Comparison of ENCODE assay signal across 19 mouse cellular contexts in the genomic region with DNA sequence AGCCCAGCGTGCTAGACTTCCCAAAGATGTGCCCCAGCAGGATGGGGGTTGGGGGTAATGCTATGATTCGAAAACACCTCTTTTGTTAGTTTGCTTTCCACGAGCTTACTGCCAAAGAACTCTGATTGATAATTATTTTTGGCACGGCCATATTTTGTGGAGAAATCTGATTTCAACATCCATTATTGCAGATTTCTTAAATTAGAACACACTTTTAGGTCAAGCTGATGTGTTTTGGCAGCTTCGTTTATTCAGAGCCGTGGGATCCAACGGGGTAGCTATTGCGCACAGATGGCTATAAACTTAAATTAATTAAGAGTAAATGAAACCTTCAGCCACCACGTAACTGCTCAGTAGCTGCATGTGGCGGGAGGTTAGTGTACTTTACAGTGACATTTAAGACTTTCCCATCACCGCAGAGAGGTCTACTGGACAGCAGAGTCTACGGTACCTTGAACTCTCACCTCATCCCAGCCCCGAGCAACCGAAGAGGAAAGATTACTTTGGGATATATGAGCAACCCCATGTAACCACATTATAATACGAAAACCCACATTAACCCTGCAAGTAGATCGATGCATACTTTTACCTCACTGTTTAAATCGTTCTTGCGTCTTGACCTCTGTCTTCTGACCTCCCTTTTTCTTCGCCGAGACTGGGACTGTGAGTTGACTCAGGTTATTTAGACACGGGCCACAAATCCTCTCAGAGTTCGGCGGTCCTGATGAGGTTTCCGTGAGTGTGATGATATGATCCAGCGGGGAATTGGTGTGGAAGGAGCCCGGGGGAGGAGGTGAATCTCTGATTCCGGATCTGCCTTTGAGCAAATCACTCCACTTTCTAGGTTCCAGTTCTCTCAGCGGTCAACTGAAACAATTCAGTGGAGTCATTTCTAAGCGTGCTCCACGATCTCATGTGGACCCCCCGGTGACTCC. TPM values are rescaled to one million over a fixed set of nuclear protein-coding genes. Genes with fewer than 3 reads are reported as not detected.
DNase-seq lines count a peak whose midpoint lies in the region; ATAC-seq and TF ChIP-seq lines count a peak whose summit lies in the region.
"Had no signal": no experiment of that assay in that cellular context is flagged by ENCODE, and none has a peak within 500 bp of the region (broad histone marks: within the 10 kb centered on the region; RNA-seq: fewer than 3 reads in every experiment).

No protein-coding gene starts in this region.

- no peaks in the 10 kb centered on the region for H3K9me3 ChIP-seq in kidney, embryonic 15.5 days (replicated peaks)
- no peaks in the 10 kb centered on the region for H3K9me3 ChIP-seq in E14TG2a.4 (ENCODE audit: low read length)
- H3K9me3 ChIP-seq in intestine, postnatal 0 days (ENCODE audit: control insufficient read depth) = no peaks in the 10 kb centered on the region
- H3K9me3 ChIP-seq in forebrain, embryonic 16.5 days (ENCODE audit: control insufficient read depth, low read length) = no peaks in the 10 kb centered on the region
- H3K9me3 ChIP-seq: forebrain, embryonic 10.5 days; liver, embryonic 15.5 days had no signal

- H3K27me3 ChIP-seq in kidney, embryonic 15.5 days = peaks cover 15% of the 10 kb centered on the region
- 0 out of 2 replicates have a peak, but pooled peaks cover 2% of the 10 kb centered on the region for H3K27me3 ChIP-seq in E14TG2a.4 (ENCODE audit: insufficient read depth, low read length)
- no peaks in the 10 kb centered on the region for H3K27me3 ChIP-seq in intestine, postnatal 0 days (replicated peaks; ENCODE audit: control insufficient read depth, insufficient read depth, low read length)
- H3K27me3 ChIP-seq in forebrain, embryonic 16.5 days (replicated peaks; ENCODE audit: control insufficient read depth, insufficient read depth, low read length) = no peaks in the 10 kb centered on the region
- H3K27me3 ChIP-seq: liver, embryonic 15.5 days had no signal

- peaks cover 11% of the 10 kb centered on the region for H3K4me1 ChIP-seq in kidney, embryonic 15.5 days
- no peaks in the 10 kb centered on the region; the same call in 1 of the 2 replicates for H3K4me1 ChIP-seq in E14TG2a.4 (replicated peaks; ENCODE audit: low read depth, low read length)
- H3K4me1 ChIP-seq in intestine, postnatal 0 days (replicated peaks; ENCODE audit: control insufficient read depth, insufficient read depth, low read length) = no peaks in the 10 kb centered on the region
- no peaks in the 10 kb centered on the region for H3K4me1 ChIP-seq in forebrain, embryonic 16.5 days (replicated peaks; ENCODE audit: control insufficient read depth, insufficient read depth, low read length)
- H3K4me1 ChIP-seq: forebrain, embryonic 10.5 days had no signal

- no peak for TF ChIP-seq CTCF in E14TG2a.4 (conservative IDR thresholded peaks at IDR 0.05; ENCODE audit: low read length)
- TF ChIP-seq CTCF in intestine, postnatal 0 days (IDR thresholded peaks at IDR 0.05; ENCODE audit: low read depth) = no peak

- no peak overlapping the region for H3K4me3 ChIP-seq in kidney, embryonic 15.5 days (replicated peaks)
- H3K4me3 ChIP-seq in E14TG2a.4 (replicated peaks; ENCODE audit: low read length) = 0 out of 2 replicates have a peak overlapping the region, but pooled peaks have one; percentile 17
- H3K4me3 ChIP-seq in intestine, postnatal 0 days (ENCODE audit: low read depth, low read length) = no peak overlapping the region
- H3K4me3 ChIP-seq in forebrain, embryonic 16.5 days (replicated peaks; ENCODE audit: low read length) = no peak overlapping the region
- H3K4me3 ChIP-seq: forebrain, embryonic 10.5 days; liver, embryonic 15.5 days; myocyte had no signal

- peak; percentile 60 for ATAC-seq in kidney, embryonic 15.5 days (replicated peaks; ENCODE audit: low FRiP score)
- ATAC-seq in intestine, postnatal 0 days = no peak
- ATAC-seq in forebrain, embryonic 16.5 days = no peak
- ATAC-seq: hindbrain, embryonic 16.5 days; intestine, embryonic 16.5 days had no signal

- DNase-seq in kidney, adult 18-20 months = no peak
- DNase-seq in R1 (ENCODE audit: low read depth, low spot score) = peak; percentile 41
- DNase-seq in fibroblast of lung, adult 2 months (ENCODE audit: low read depth) = peak; percentile 77
- no peak for DNase-seq in embryo, embryonic 9.5 days (ENCODE audit: extremely low spot score)
- DNase-seq: cerebellum, postnatal 10 days; heart, postnatal 4 days; midbrain, embryonic 14.5 days; right cerebral cortex, postnatal 14 days; spleen, adult 18-20 months; thymus, postnatal 36 days had no signal

- H3K36me3 ChIP-seq in kidney, embryonic 15.5 days = no peaks in the 10 kb centered on the region
- no peaks in the 10 kb centered on the region for H3K36me3 ChIP-seq in E14TG2a.4 (ENCODE audit: insufficient read depth, low read length)
- H3K36me3 ChIP-seq in intestine, postnatal 0 days (ENCODE audit: control insufficient read depth, insufficient read depth) = no peaks in the 10 kb centered on the region
- H3K36me3 ChIP-seq in forebrain, embryonic 16.5 days (ENCODE audit: control insufficient read depth, insufficient read depth) = no peaks in the 10 kb centered on the region
- H3K36me3 ChIP-seq: forebrain, embryonic 10.5 days; liver, embryonic 15.5 days had no signal

- no peak overlapping the region for H3K27ac ChIP-seq in kidney, embryonic 15.5 days
- no peak overlapping the region for H3K27ac ChIP-seq in intestine, postnatal 0 days (ENCODE audit: low read depth, low read length)
- no peak overlapping the region for H3K27ac ChIP-seq in forebrain, embryonic 16.5 days (ENCODE audit: low read length)
- H3K27ac ChIP-seq: forebrain, embryonic 10.5 days; liver, embryonic 15.5 days had no signal

- WGBS in kidney, embryonic 15.5 days = 40% methylated on average over 31 of the region's 31 CpGs
- 89% methylated on average over 31 of the region's 31 CpGs for WGBS in intestine, postnatal 0 days
- WGBS in forebrain, embryonic 16.5 days = 78% methylated on average over 31 of the region's 31 CpGs

- no peak overlapping the region for H3K9ac ChIP-seq in kidney, embryonic 15.5 days
- no peak overlapping the region for H3K9ac ChIP-seq in intestine, postnatal 0 days (ENCODE audit: low read depth, low read length)
- H3K9ac ChIP-seq in forebrain, embryonic 16.5 days (replicated peaks; ENCODE audit: low read depth, low read length) = no peak overlapping the region
- H3K9ac ChIP-seq: liver, embryonic 15.5 days had no signal

- H3K4me2 ChIP-seq in kidney, embryonic 15.5 days = peak overlapping the region; percentile 27; the same call in 1 of the 2 replicates
- H3K4me2 ChIP-seq in intestine, postnatal 0 days (replicated peaks; ENCODE audit: low read depth) = no peak overlapping the region
- no peak overlapping the region for H3K4me2 ChIP-seq in forebrain, embryonic 16.5 days (ENCODE audit: low read length)
- H3K4me2 ChIP-seq: liver, embryonic 15.5 days had no signal

RNA-seq across cellular contexts. Expression of a gene that starts 53.7 kb away (rescaled TPM):
- 16.9 and 17.8 TPM in 2 replicates for polyA plus RNA-seq in kidney, embryonic 15.5 days (2015; fragmentation: Nextera tagmentation; extraction: Ambion mirVana)
- 8.5 and 8.6 TPM in 2 replicates for polyA plus RNA-seq in intestine, postnatal 0 days (2015; fragmentation: Nextera tagmentation; extraction: Ambion mirVana)
- polyA plus RNA-seq in forebrain, embryonic 16.5 days (2015; fragmentation: Nextera tagmentation; extraction: Ambion mirVana) = 6.4 and 7.6 TPM in 2 replicates

Comparison
In these comparisons a context has a peak if more than half of its experiments do, and no peak if none do; other contexts are left out.
1. DNase-seq: peak in R1 (single experiment) and fibroblast of lung, adult 2 months (single experiment); none in kidney, adult 18-20 months (single experiment) and embryo, embryonic 9.5 days (single experiment).